Mouse (Mus musculus): ENCODE data around the gene Lrriq1.

Gene Lrriq1

GRCm38 (mm10) chr10:103028253-103029131 lies 207.6 kb downstream of the Lrriq1 start:
- DNase-seq (ENCODE audit: low spot score), result peak; percentile 67

DNA sequence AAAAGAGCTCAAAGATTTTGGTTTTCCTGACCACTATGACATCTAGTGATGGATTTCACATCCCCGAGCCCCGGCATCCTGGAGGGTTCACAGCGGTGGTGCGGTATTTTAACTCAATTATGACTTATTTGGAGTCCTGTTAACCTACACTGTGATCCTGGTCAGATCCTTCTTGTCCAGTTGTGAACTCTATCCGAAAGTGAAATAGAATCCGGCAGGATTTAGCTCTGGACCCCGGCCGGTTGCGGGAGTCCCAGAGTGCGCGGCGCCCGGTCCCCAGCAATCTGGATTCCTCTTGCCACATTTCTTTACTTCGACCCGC lies 208.2 kb downstream of the Lrriq1 start:
- no peak for DNase-seq (ENCODE audit: low spot score)

DNA sequence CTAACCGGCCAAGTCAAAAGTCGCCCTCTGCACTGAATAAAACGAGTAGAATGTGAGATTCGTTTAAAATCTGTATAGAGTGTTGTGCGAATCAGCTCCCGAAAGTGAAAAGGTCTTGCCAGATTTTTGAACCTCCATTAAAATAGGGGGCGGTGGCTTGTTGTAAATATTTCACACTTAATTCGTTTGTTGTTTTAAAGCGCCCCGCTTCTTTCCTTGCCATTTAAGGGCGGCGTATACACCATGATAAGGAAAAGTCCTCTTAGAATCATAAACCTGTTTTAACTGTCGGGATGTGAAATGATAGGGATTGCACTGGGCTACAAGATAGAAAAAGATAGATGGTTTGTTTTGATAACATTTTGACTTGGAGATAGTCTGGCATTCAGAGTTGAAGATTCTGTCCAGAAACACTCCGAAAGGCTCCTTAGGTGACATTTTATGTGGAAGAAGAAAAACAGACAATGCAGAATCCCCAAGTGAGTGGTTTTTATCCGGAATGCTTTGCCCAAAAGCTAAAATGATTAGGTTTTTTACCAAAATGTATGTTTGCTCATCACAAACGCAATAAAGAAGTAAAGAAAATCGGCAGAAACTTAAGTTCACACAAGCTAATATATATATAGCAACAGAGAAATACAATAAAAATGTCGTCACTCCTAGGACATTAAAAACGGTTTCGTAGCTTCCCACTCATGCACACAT lies 208.7 kb downstream of the Lrriq1 start:
- DNase-seq (ENCODE audit: low spot score), result peak; percentile 26

- DNase-seq (ENCODE audit: low spot score), result peak; percentile 16
These were observed 209.4 kb downstream of the Lrriq1 start for GRCm38 (mm10) chr10:103026636-103027225.

DNA sequence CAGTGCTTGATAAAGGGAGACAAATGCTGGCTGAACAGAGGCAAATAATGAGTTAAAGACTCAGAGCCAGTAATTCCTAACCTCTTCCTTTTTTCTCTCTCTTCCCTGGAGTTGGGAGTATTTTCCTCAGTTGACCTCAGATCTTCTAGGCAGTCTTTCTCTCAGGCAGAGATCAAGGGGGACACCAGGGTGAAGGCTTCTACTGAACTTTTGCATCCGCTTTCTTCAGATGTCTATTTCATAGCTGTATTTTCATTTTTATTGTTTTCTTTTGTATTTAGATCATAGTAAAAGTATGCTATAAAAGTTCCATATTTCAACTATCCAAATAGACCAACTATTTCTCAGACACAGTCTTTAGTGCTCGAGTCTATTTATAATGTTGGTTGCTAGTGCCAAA lies 233.6 kb downstream of the Lrriq1 start:
- DNase-seq (ENCODE audit: low spot score), result no peak

GRCm38 (mm10) chr10:103000902-103001301 lies 235.2 kb downstream of the Lrriq1 start:
- DNase-seq (ENCODE audit: low spot score), result peak; percentile 3

GRCm38 (mm10) chr10:102999584-102999983 lies 236.5 kb downstream of the Lrriq1 start:
- no peak for DNase-seq (ENCODE audit: low spot score)

Data from yolk sac, embryonic 10.5 days (tissue).